Mouse (Mus musculus) lung, embryonic 14.5 days (tissue): ENCODE data around the gene Serpinb6c. TPM values are rescaled to one million over a fixed set of nuclear protein-coding genes. Genes with fewer than 3 reads are reported as not detected.

Experiments used
- ATAC-seq: fragments of 200-750 bp; cut with Nextera tagmentation; 2 replicates; pipeline ENCODE4 v1.8.0; 2017; ENCODE audit warnings: mild to moderate bottlenecking, moderate TSS enrichment, moderate library complexity; ENCODE audit not compliant: insufficient read depth
- DNase-seq: peaks from one replicate; pipeline ENCODE4 v3.0.0-alpha.2; 2015
- H3K27ac ChIP-seq: fragments of 300-500 bp; sonication (generic); 2 replicates; pipeline ENCODE4 v1.5.1; 2014; ENCODE audit warnings: low read depth, mild to moderate bottlenecking, moderate library complexity
- H3K27me3 ChIP-seq: fragments of 300-500 bp; sonication (generic); 2 replicates; pipeline ENCODE4 v1.6.1; 2014; ENCODE audit warnings: low read length, control low read depth; ENCODE audit not compliant: insufficient read depth
- H3K36me3 ChIP-seq: fragments of 300-500 bp; sonication (generic); 2 replicates; pipeline ENCODE4 v1.6.1; 2014; ENCODE audit warnings: control low read depth; ENCODE audit not compliant: insufficient read depth
- H3K4me1 ChIP-seq: fragments of 300-500 bp; sonication (generic); 2 replicates; pipeline ENCODE4 v1.6.1; 2014; ENCODE audit warnings: antibody characterized with exemption, control low read depth; ENCODE audit not compliant: insufficient read depth
- H3K4me2 ChIP-seq: fragments of 300-500 bp; sonication (generic); 2 replicates; pipeline ENCODE4 v1.6.1; 2014; ENCODE audit warnings: mild to moderate bottlenecking
- H3K4me3 ChIP-seq: fragments of 300-500 bp; sonication (generic); 2 replicates; pipeline ENCODE4 v1.5.1; 2014; ENCODE audit warnings: low read depth, low read length
- H3K9ac ChIP-seq: fragments of 300-500 bp; sonication (generic); 2 replicates; pipeline ENCODE4 v1.6.1; 2014
- H3K9me3 ChIP-seq: fragments of 300-500 bp; sonication (generic); 2 replicates; pipeline ENCODE4 v1.6.1; 2016; ENCODE audit warnings: low read depth, low read length, control low read depth
- CTCF ChIP-seq: IDR thresholded peaks from 2 replicates; pipeline ENCODE4 v1.5.1; 2016; ENCODE audit warnings: antibody characterized with exemption, low read depth
- WGBS: fragments of 180-500 bp; shearing (Covaris S2); extraction: QIAGEN DNeasy Blood & Tissue Kit; methylation state at CpG from one replicate; pipeline ENCODE4 v1.1.7; 2014; 5-methylcytosine and 5-hydroxymethylcytosine counted together
- polyA plus RNA-seq: library from polyadenylated mRNA; unstranded; fragments of >200 nt; fragmentation: Nextera tagmentation; extraction: Ambion mirVana; gene quantifications from 2 replicates; pipeline ENCODE4 v1.2.1, GENCODE M21; 2014

The Serpinb6c gene
- polyA plus RNA-seq, 1 experiment from 2014 or later, result not detected

DNA sequence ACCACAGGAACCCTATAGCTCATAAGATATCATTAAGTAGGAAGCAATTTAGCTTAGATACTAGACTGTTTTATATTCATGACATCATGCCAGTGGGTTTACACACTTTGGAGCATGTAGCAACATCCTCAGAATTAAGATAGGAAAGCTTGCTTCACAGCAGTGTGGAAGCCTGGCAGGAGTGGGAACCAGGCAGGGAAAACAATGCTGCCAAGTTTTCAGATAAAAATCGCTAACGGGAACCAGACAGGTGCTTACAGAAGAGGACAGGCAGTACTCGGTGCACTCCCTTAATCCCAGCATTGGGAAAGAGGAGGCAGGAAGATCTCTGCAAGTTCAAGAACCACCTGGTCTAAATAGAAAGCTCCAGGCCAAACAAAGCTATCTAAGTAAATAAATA lies 1.3 kb upstream of the Serpinb6c start:
- WGBS, result 62% methylated on average over 3 of the region's 3 CpGs
- H3K36me3 ChIP-seq, result no peaks in the 10 kb centered on the region
- TF ChIP-seq CTCF, result no peak

GRCm38 (mm10) chr13:33903290-33903689 lies 2.2 kb downstream of the Serpinb6c start:
- WGBS, result 89% methylated on average over 2 of the region's 2 CpGs
- H3K4me1 ChIP-seq, result no peaks in the 10 kb centered on the region

More for the DNA sequence above, 1.3 kb upstream of the Serpinb6c start:
- no peak overlapping the region for H3K9ac ChIP-seq
- no peaks in the 10 kb centered on the region for H3K27me3 ChIP-seq
- DNase-seq, result no peak
- H3K9me3 ChIP-seq, result no peaks in the 10 kb centered on the region
- no peaks in the 10 kb centered on the region for H3K4me1 ChIP-seq
- no peak overlapping the region for H3K4me2 ChIP-seq
- no peak overlapping the region for H3K4me3 ChIP-seq
- H3K27ac ChIP-seq, result no peak overlapping the region
- no peak for ATAC-seq

GRCm38 (mm10) chr13:33894207-33894606 lies 11.3 kb downstream of the Serpinb6c start:
- Histone ChIP-seq H3K4me1 (no peaks in the 10 kb centered on the region), H3K9ac (no peak overlapping the region), H3K36me3 (no peaks in the 10 kb centered on the region), H3K4me2 (no peak overlapping the region), H3K27me3 (no peaks in the 10 kb centered on the region), H3K27ac (no peak overlapping the region), H3K9me3 (no peaks in the 10 kb centered on the region), H3K4me3 (no peak overlapping the region)
- DNase-seq, result peak; percentile 60
- 46% methylated on average over 2 of the region's 2 CpGs for WGBS
- ATAC-seq, result no peak
- peak; percentile 67 for TF ChIP-seq CTCF

More at GRCm38 (mm10) chr13:33903290-33903689, 2.2 kb downstream of the Serpinb6c start:
- no peak for TF ChIP-seq CTCF
- no peaks in the 10 kb centered on the region for H3K36me3 ChIP-seq
- no peak overlapping the region for H3K27ac ChIP-seq
- H3K4me2 ChIP-seq, result no peak overlapping the region
- no peaks in the 10 kb centered on the region for H3K27me3 ChIP-seq
- no peaks in the 10 kb centered on the region for H3K9me3 ChIP-seq
- ATAC-seq, result no peak
- no peak for DNase-seq
- no peak overlapping the region for H3K9ac ChIP-seq
- no peak overlapping the region for H3K4me3 ChIP-seq

DNA sequence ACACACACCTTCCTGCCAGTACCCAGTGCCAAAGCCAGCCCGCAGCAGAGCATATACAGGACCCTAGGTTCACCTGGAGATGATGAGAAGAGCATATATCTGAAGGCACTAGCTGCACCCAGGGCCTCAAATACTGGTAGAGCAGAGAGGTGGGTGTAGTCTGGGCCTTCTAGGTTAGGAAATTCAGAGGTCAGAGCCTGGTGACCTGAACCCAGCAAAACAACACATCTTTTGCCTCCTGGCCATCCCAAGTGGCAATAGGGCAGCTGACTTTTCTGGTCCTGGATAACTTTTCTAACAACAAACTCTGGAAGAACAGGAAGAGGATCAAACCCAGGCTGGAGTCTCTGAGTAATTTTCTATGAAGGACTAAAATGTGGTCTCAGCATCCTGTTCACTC lies 62.2 kb downstream of the Serpinb6c start, which contains the start of gene Serpinb6e:
Gene Serpinb6e, minus strand, starts transcription at position 101 of the 400 bp plus-strand sequence.
- H3K4me3 ChIP-seq, result no peak within 1 kb of the TSS
- H3K4me1 ChIP-seq, result no peaks in the 10 kb centered on the region
- H3K9ac ChIP-seq, result no peak within 1 kb of the TSS
- no peaks in the 10 kb centered on the region for H3K36me3 ChIP-seq
- H3K9me3 ChIP-seq, result no peaks in the 10 kb centered on the region
- no peak within 1 kb of the TSS for H3K27ac ChIP-seq
- H3K4me2 ChIP-seq, result no peak within 1 kb of the TSS
- no peak for DNase-seq
- TF ChIP-seq CTCF, result no peak
- no peak for ATAC-seq
- no peaks in the 10 kb centered on the region for H3K27me3 ChIP-seq
- WGBS, result 53% methylated on average over 1 of the region's 1 CpGs

- no peaks in the 10 kb centered on the region for H3K36me3 ChIP-seq
- no peaks in the 10 kb centered on the region for H3K27me3 ChIP-seq
- TF ChIP-seq CTCF, result no peak
- H3K4me3 ChIP-seq, result no peak overlapping the region
- DNase-seq (no peak), ATAC-seq (no peak)
- no peak overlapping the region for H3K4me2 ChIP-seq
- H3K9me3 ChIP-seq, result no peaks in the 10 kb centered on the region
- no peak overlapping the region for H3K9ac ChIP-seq
- no peaks in the 10 kb centered on the region for H3K4me1 ChIP-seq
- 82% methylated on average over 2 of the region's 2 CpGs for WGBS
- H3K27ac ChIP-seq, result no peak overlapping the region
Observed at GRCm38 (mm10) chr13:33830751-33831150, 74.8 kb downstream of the Serpinb6c start.

Other genes with a start within 250 kb of the Serpinb6c start
- not detected in 2 replicates for gene Serpinb6d, start 244.3 kb downstream of the Serpinb6c start, polyA plus RNA-seq
- gene Serpinb6e, start 62.3 kb downstream of the Serpinb6c start, polyA plus RNA-seq, result not detected in 2 replicates
- 31.2 and 35.1 TPM in 2 replicates for gene Nqo2, start 59.0 kb upstream of the Serpinb6c start, polyA plus RNA-seq
- 23.3 and 23.9 TPM in 2 replicates for gene Ripk1, start 96.7 kb upstream of the Serpinb6c start, polyA plus RNA-seq
- gene Serpinb6a, start 97.1 kb upstream of the Serpinb6c start, polyA plus RNA-seq, result 62.3 and 68.3 TPM in 2 replicates
- gene Bphl, start 131.9 kb upstream of the Serpinb6c start, polyA plus RNA-seq, result 46.8 and 49.0 TPM in 2 replicates
- gene Tubb2a, start 172.3 kb upstream of the Serpinb6c start, polyA plus RNA-seq, result 164 and 169 TPM in 2 replicates
- gene Tubb2b, start 224.8 kb upstream of the Serpinb6c start, polyA plus RNA-seq, result 13.3 and 15.9 TPM in 2 replicates